Mouse (Mus musculus) kidney, postnatal 0 days (tissue): ENCODE measurements around the gene Crocc. TPM values are rescaled to one million over a fixed set of nuclear protein-coding genes. Genes with fewer than 3 reads are reported as not detected.

ENCODE experiments used
- ATAC-seq: fragments of 200-750 bp; cut with Nextera tagmentation; replicated peaks from 2 replicates; pipeline ENCODE4 v1.8.0; 2017; ENCODE audit warnings: low read depth, moderate number of reproducible peaks, moderate TSS enrichment, moderate library complexity; ENCODE audit not compliant: low FRiP score
- DNase-seq: peaks from one replicate; pipeline ENCODE4 v3.0.0-alpha.2; 2016; ENCODE audit warnings: low spot score
- H3K27ac ChIP-seq: fragments of 300-500 bp; sonication (generic); 2 replicates; pipeline ENCODE4 v1.5.1; 2014; ENCODE audit warnings: mild to moderate bottlenecking
- H3K27me3 ChIP-seq: fragments of 300-500 bp; sonication (generic); 2 replicates; pipeline ENCODE4 v1.6.1; 2014; ENCODE audit warnings: low read length, mixed read lengths; ENCODE audit not compliant: insufficient read depth
- H3K36me3 ChIP-seq: fragments of 300-500 bp; sonication (generic); 2 replicates; pipeline ENCODE4 v1.6.1; 2014; ENCODE audit warnings: low read length, mixed read lengths; ENCODE audit not compliant: insufficient read depth
- H3K4me1 ChIP-seq: fragments of 300-500 bp; sonication (generic); replicated peaks from 2 replicates; pipeline ENCODE4 v1.6.1; 2014; ENCODE audit warnings: antibody characterized with exemption, low read length, mixed read lengths; ENCODE audit not compliant: insufficient read depth
- H3K4me2 ChIP-seq: fragments of 300-500 bp; sonication (generic); 2 replicates; pipeline ENCODE4 v1.6.1; 2014; ENCODE audit warnings: mild to moderate bottlenecking, low read length, moderate library complexity, mixed read lengths
- H3K4me3 ChIP-seq: fragments of 300-500 bp; sonication (generic); replicated peaks from 2 replicates; pipeline ENCODE4 v1.5.1; 2014; ENCODE audit warnings: low read depth, low read length
- H3K9ac ChIP-seq: fragments of 300-500 bp; sonication (generic); 2 replicates; pipeline ENCODE4 v1.6.1; 2014; ENCODE audit warnings: low read depth, low read length
- H3K9me3 ChIP-seq: fragments of 300-500 bp; sonication (generic); replicated peaks from 2 replicates; pipeline ENCODE4 v1.6.1; 2016; ENCODE audit warnings: low read length, inconsistent platforms, mixed read lengths
- CTCF ChIP-seq: IDR thresholded peaks from 2 replicates; pipeline ENCODE4 v1.5.1; 2016; ENCODE audit warnings: antibody characterized with exemption, low read depth, mild to moderate bottlenecking, moderate library complexity
- WGBS: fragments of 180-500 bp; shearing (Covaris S2); extraction: QIAGEN DNeasy Blood & Tissue Kit; methylation state at CpG from one replicate; pipeline ENCODE4 v1.1.7; 2014; 5-methylcytosine and 5-hydroxymethylcytosine counted together
- polyA plus RNA-seq: library from polyadenylated mRNA; unstranded; fragments of >200 nt; fragmentation: Nextera tagmentation; extraction: Ambion mirVana; gene quantifications from 2 replicates; pipeline ENCODE4 v1.2.1, GENCODE M21; 2015

Gene Crocc
- polyA plus RNA-seq, 1 experiment from 2014 or later: 7.8 TPM

DNA sequence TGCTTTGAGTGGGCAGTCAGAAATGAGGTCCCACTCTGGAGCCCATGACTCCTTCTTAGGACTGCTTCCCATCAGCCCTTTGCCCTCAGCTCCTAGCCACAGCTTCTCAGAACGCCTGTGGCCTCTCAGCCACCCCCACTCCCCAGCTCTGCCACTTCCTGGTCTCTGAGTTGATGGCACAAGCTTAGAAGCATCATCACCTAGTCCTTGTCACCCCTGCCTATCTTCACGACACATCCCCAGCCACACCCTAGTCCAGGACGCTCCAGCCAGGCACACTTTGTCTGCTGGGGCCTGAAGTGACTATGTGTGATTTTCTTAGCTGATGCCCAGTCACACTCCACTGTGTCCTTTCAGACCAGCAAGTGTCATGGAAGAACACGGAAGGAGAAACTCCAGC is 38.6 kb upstream of the Crocc start:
- no peak overlapping the region for H3K9ac ChIP-seq
- H3K4me3 ChIP-seq: no peak overlapping the region
- H3K4me2 ChIP-seq: no peak overlapping the region
- no peak for DNase-seq
- no peaks in the 10 kb centered on the region for H3K36me3 ChIP-seq
- no peak for ATAC-seq
- no peak overlapping the region for H3K27ac ChIP-seq
- WGBS: 67% methylated on average over 4 of the region's 4 CpGs
- H3K27me3 ChIP-seq: no peaks in the 10 kb centered on the region
- no peaks in the 10 kb centered on the region for H3K9me3 ChIP-seq
- no peaks in the 10 kb centered on the region for H3K4me1 ChIP-seq
- TF ChIP-seq CTCF: no peak

DNA sequence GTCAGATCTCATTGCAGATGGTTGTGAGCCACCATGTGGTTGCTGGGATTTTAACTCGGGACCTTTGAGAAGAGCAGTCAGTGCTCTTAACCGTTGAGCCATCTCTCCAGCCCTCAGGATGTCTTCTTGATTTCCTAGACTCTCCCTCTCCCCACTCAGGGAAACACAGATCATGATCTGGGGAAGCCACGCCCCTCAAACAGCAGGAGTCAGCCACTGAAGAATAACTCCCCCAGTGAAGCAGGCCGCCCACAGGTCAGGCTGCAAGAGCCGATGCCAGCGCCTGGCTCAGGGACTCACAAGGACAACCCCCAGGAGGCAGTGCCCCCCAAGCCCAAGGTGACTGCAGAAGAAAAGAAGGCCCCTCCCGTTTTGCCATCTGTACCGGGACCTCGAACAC is 36.4 kb upstream of the Crocc start:
- Histone ChIP-seq H3K27me3 (no peaks in the 10 kb centered on the region), H3K4me2 (no peak overlapping the region), H3K9me3 (no peaks in the 10 kb centered on the region), H3K36me3 (no peaks in the 10 kb centered on the region), H3K9ac (no peak overlapping the region), H3K4me1 (no peaks in the 10 kb centered on the region), H3K27ac (no peak overlapping the region), H3K4me3 (no peak overlapping the region)
- TF ChIP-seq CTCF: no peak
- ATAC-seq (peak; percentile 43; the same call in 1 of the 2 replicates), DNase-seq (peak; percentile 79)
- WGBS: 14% methylated on average over 9 of the region's 9 CpGs

DNA sequence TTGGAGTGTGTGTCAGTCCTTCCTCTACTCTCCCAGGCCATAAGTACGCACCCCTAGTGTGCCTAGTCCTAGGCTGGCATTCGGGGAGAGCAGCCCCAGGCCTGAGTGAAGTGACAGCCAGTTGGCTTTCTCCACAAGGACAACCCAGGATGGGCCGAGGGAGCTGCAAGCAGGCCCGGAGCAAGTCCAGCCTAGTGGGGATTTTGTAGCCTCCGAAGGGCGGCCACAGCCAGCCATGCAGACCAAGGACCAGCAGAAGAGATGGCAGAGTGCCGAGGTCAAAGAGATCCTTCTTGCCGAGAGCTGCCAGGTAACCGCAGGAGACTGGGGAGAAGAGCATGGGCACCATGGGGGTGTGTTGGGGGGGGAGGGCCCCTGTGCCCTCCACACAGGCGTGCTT is 34.7 kb upstream of the Crocc start:
- H3K36me3 ChIP-seq: no peaks in the 10 kb centered on the region
- H3K4me2 ChIP-seq: no peak overlapping the region
- no peaks in the 10 kb centered on the region for H3K4me1 ChIP-seq
- no peak overlapping the region for H3K27ac ChIP-seq
- 80% methylated on average over 10 of the region's 10 CpGs for WGBS
- no peaks in the 10 kb centered on the region for H3K9me3 ChIP-seq
- ATAC-seq (no peak), DNase-seq (no peak)
- H3K9ac ChIP-seq: no peak overlapping the region
- no peaks in the 10 kb centered on the region for H3K27me3 ChIP-seq
- no peak overlapping the region for H3K4me3 ChIP-seq
- no peak for TF ChIP-seq CTCF

DNA sequence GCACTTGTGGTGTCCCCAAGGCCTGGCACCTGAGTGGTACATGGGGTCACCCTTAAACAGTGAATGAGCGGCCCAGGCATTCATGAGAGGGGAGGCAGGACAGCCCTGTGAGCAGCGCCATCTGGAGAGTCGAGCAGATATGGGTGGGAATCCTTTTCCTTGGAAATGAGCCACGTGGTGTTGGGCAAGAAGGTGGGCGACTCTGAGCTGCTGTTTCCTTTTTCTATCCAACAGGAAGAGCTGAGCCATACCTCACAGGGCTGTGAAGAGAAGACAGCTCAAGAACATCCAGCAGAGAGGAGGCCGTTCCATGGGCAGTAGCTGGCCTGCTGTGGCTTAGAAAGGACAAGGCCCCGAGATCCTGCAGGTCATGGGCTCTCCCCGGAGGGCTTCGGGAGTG is 28.4 kb upstream of the Crocc start:
- Histone ChIP-seq H3K4me1 (no peaks in the 10 kb centered on the region), H3K4me3 (no peak overlapping the region), H3K4me2 (no peak overlapping the region), H3K27ac (no peak overlapping the region), H3K36me3 (no peaks in the 10 kb centered on the region), H3K9ac (no peak overlapping the region), H3K9me3 (no peaks in the 10 kb centered on the region), H3K27me3 (no peaks in the 10 kb centered on the region)
- TF ChIP-seq CTCF: no peak
- DNase-seq: no peak
- ATAC-seq: no peak
- 45% methylated on average over 9 of the region's 9 CpGs for WGBS

DNA sequence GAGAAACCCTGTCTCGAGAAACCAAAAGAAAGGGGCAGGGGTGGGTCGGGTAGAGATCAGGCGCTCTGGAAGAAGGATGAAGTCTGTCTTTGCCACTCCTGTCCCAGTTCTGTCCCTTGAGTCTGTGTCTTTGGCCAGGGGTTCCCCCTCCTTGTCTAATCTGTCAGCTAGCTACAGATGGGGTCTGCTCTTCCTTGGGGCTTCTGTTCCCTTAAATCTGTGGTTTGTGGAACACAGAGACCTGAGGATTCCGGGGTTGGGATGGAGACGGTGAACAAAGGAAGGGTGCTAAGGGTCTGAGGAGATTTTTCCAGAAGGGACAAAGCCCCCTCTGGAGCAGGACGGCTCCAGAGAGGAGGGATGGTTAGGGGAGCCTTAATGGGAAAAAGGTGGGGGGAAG is 27.7 kb upstream of the Crocc start, which contains the start of gene Spata21:
TSS of gene Spata21 (plus strand) at position 301 of the 400 bp plus-strand sequence.
- H3K4me2 ChIP-seq: no peak within 1 kb of the TSS
- no peaks in the 10 kb centered on the region for H3K27me3 ChIP-seq
- no peaks in the 10 kb centered on the region for H3K36me3 ChIP-seq
- 75% methylated on average over 6 of the region's 6 CpGs for WGBS
- ATAC-seq: no peak
- TF ChIP-seq CTCF: no peak
- no peak for DNase-seq
- H3K4me3 ChIP-seq: no peak within 1 kb of the TSS
- no peak within 1 kb of the TSS for H3K27ac ChIP-seq
- no peak within 1 kb of the TSS for H3K9ac ChIP-seq
- no peaks in the 10 kb centered on the region for H3K9me3 ChIP-seq
- H3K4me1 ChIP-seq: no peaks in the 10 kb centered on the region

DNA sequence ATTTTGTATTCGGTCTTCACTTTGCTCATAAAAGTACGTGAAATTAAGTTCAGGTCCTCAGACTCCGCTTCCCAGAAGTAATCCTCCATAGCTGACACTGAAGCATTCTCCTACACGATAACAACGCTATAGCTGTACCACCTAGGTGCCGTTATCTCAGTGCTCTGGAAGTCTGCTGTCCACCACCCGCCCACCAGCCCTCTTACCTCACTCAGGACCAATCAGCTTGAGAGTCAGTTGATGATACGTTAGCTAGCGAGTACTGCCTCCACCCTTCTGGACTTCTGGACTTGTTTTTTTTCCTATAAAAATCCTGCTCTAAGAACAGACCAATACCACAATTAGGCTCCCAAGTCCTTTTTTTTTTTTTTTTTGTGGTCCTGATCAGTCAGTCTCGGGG is 26.5 kb upstream of the Crocc start:
- no peaks in the 10 kb centered on the region for H3K36me3 ChIP-seq
- DNase-seq (no peak), ATAC-seq (no peak)
- no peak overlapping the region for H3K27ac ChIP-seq
- TF ChIP-seq CTCF: no peak
- no peaks in the 10 kb centered on the region for H3K9me3 ChIP-seq
- no peak overlapping the region for H3K9ac ChIP-seq
- no peak overlapping the region for H3K4me3 ChIP-seq
- H3K4me1 ChIP-seq: no peaks in the 10 kb centered on the region
- WGBS: 76% methylated on average over 10 of the region's 10 CpGs
- H3K4me2 ChIP-seq: no peak overlapping the region
- no peaks in the 10 kb centered on the region for H3K27me3 ChIP-seq

DNA sequence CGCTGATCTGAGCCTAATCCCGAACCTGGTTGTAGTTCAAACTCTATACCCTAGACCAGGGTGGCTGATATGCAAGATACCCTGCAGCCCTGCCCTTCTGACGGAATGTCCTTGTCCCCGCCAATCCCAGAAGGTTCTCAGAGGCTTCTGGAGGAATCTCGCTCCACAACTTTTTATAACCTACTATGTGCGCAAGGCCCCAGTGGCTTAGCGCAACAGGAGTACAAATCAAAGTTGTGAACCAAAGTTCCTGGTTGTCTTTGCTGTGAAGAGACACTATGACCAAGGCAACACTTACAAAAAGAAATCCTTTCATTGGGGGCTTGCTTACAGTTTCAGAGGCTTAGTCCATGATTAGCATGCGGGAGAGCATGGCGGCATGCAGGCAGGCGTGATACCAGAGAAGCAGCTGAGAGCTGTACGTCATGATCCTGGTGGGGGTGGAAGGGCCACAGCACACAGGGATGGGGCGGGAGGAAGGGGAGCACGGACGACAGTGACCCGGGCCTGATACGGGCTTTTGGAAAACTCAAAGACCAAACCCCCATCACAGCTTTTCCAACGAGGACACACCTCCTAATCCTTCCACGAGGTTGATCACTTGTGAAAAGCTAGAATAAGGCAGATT is 18.3 kb upstream of the Crocc start:
- Histone ChIP-seq H3K4me1 (peaks cover 9% of the 10 kb centered on the region; the same call in 1 of the 2 replicates), H3K27me3 (no peaks in the 10 kb centered on the region), H3K9ac (no peak overlapping the region), H3K27ac (no peak overlapping the region), H3K36me3 (peaks cover 7% of the 10 kb centered on the region; the same call in 1 of the 2 replicates), H3K4me2 (no peak overlapping the region), H3K4me3 (no peak overlapping the region), H3K9me3 (no peaks in the 10 kb centered on the region)
- WGBS: 74% methylated on average over 18 of the region's 18 CpGs
- ATAC-seq (no peak), DNase-seq (no peak)
- TF ChIP-seq CTCF: no peak
